Mouse (Mus musculus): ENCODE measurements around the gene Lig4. TPM values are rescaled to one million over a fixed set of nuclear protein-coding genes. Genes with fewer than 3 reads are reported as not detected.

Gene Lig4
- polyA plus RNA-seq, 1 experiment from 2014 or later, result 4.1 TPM

- no peak for TF ChIP-seq CTCF (IDR thresholded peaks at IDR 0.05; ENCODE audit: low read depth)
- Histone ChIP-seq H3K36me3 (ENCODE audit: insufficient read depth, low read length) (no peaks in the 10 kb centered on the region), H3K4me1 (replicated peaks; ENCODE audit: insufficient read depth, low read length) (no peaks in the 10 kb centered on the region), H3K4me3 (replicated peaks; ENCODE audit: low read depth, low read length) (no peak overlapping the region), H3K9me3 (replicated peaks; ENCODE audit: low read length) (no peaks in the 10 kb centered on the region), H3K9ac (ENCODE audit: low read depth, low read length) (no peak overlapping the region), H3K4me2 (ENCODE audit: low read length) (no peak overlapping the region), H3K27me3 (ENCODE audit: insufficient read depth, low read length) (no peaks in the 10 kb centered on the region), H3K27ac (no peak overlapping the region)
- DNase-seq (ENCODE audit: low spot score) (no peak), ATAC-seq (replicated peaks; ENCODE audit: low FRiP score, low read depth) (no peak)
- 70% methylated on average over 7 of the region's 7 CpGs for WGBS
These were observed 41.9 kb downstream of the Lig4 start for GRCm38 (mm10) chr8:9935574-9935973.

- no peak overlapping the region for H3K4me3 ChIP-seq (replicated peaks; ENCODE audit: low read depth, low read length)
- H3K27me3 ChIP-seq (ENCODE audit: insufficient read depth, low read length), result no peaks in the 10 kb centered on the region
- DNase-seq (ENCODE audit: low spot score) (peak; percentile 73), ATAC-seq (replicated peaks; ENCODE audit: low FRiP score, low read depth) (no peak)
- no peaks in the 10 kb centered on the region for H3K36me3 ChIP-seq (ENCODE audit: insufficient read depth, low read length)
- H3K9me3 ChIP-seq (replicated peaks; ENCODE audit: low read length), result no peaks in the 10 kb centered on the region
- no peak overlapping the region for H3K27ac ChIP-seq
- H3K4me1 ChIP-seq (replicated peaks; ENCODE audit: insufficient read depth, low read length), result no peaks in the 10 kb centered on the region
- H3K4me2 ChIP-seq (ENCODE audit: low read length), result no peak overlapping the region
- no peak overlapping the region for H3K9ac ChIP-seq (ENCODE audit: low read depth, low read length)
- TF ChIP-seq CTCF (IDR thresholded peaks at IDR 0.05; ENCODE audit: low read depth), result peak; percentile 91
- 34% methylated on average over 10 of the region's 10 CpGs for WGBS
These were observed 42.5 kb downstream of the Lig4 start for GRCm38 (mm10) chr8:9934891-9935565.

DNA sequence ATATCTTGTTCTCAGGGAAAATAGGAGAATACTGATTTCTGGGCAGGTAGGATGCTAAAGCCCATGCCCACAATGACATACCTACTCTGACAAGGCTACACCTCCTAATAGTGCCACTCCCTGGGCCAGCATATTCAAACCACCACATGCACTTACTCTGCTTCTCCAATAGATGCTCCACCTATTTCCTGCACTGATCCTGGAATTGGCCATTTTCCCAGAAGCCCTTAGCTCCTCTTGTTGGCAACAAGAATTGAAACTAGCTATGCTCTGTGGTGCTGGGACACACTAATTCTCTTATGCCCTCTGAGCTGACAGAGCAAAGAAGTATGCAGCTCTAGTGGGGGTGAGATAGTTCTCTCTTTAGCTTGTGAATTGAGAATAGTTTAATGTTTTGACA, 44.8 kb downstream of the Lig4 start:
- Histone ChIP-seq H3K4me3 (replicated peaks; ENCODE audit: low read depth, low read length) (no peak overlapping the region), H3K27me3 (ENCODE audit: insufficient read depth, low read length) (no peaks in the 10 kb centered on the region), H3K4me2 (ENCODE audit: low read length) (no peak overlapping the region), H3K4me1 (replicated peaks; ENCODE audit: insufficient read depth, low read length) (no peaks in the 10 kb centered on the region), H3K9ac (ENCODE audit: low read depth, low read length) (no peak overlapping the region), H3K27ac (no peak overlapping the region), H3K36me3 (ENCODE audit: insufficient read depth, low read length) (no peaks in the 10 kb centered on the region), H3K9me3 (replicated peaks; ENCODE audit: low read length) (no peaks in the 10 kb centered on the region)
- ATAC-seq (replicated peaks; ENCODE audit: low FRiP score, low read depth) (no peak), DNase-seq (ENCODE audit: low spot score) (no peak)
- TF ChIP-seq CTCF (IDR thresholded peaks at IDR 0.05; ENCODE audit: low read depth), result no peak

DNA sequence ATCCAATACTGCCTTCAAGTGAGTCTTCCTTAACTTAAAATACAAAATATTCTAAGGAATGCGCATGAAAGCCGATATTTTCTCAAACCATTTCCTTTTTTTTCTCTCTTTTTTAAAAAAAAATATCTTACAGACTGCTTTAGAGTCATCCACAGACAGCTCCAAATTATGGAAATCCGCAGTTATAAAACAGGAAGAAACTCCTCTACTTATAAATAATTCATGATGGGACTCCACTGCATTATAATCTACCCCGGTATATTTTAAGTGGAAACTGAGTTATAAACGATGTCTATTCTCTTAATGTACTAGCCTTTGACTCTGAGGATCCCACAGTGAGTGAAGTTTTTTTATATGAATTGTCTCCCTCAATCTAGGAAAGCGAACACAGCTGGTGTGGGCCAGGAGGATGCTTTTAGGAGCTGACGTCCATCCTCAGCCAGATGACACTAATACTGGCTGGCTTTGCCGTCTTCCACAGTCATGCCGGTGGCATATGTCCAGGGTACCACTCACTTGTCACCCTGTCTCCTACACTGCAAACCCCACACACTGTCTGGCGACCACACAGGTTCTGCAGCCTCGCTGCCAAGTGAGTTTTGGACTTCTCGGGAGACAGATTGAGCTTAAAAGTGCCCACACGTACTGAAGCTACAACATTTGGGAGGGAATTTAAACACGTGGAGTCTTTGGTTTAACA, 47.6 kb downstream of the Lig4 start:
- no peak overlapping the region for H3K4me3 ChIP-seq (replicated peaks; ENCODE audit: low read depth, low read length)
- TF ChIP-seq CTCF (IDR thresholded peaks at IDR 0.05; ENCODE audit: low read depth), result no peak
- WGBS, result 78% methylated on average over 14 of the region's 14 CpGs
- ATAC-seq (replicated peaks; ENCODE audit: low FRiP score, low read depth) (no peak), DNase-seq (ENCODE audit: low spot score) (no peak)
- no peaks in the 10 kb centered on the region for H3K27me3 ChIP-seq (ENCODE audit: insufficient read depth, low read length)
- no peaks in the 10 kb centered on the region for H3K9me3 ChIP-seq (replicated peaks; ENCODE audit: low read length)
- H3K9ac ChIP-seq (ENCODE audit: low read depth, low read length), result no peak overlapping the region
- no peaks in the 10 kb centered on the region for H3K36me3 ChIP-seq (ENCODE audit: insufficient read depth, low read length)
- H3K27ac ChIP-seq, result no peak overlapping the region
- H3K4me1 ChIP-seq (replicated peaks; ENCODE audit: insufficient read depth, low read length), result no peaks in the 10 kb centered on the region
- no peak overlapping the region for H3K4me2 ChIP-seq (ENCODE audit: low read length)

Other genes starting within 250 kb of the Lig4 start
- gene Fam155a, start 206.5 kb downstream of the Lig4 start, polyA plus RNA-seq (2015; fragmentation: Nextera tagmentation; extraction: Ambion mirVana), result 0.13 and 0.14 TPM in 2 replicates
- gene Gm10217, start 113.4 kb downstream of the Lig4 start, polyA plus RNA-seq (2015; fragmentation: Nextera tagmentation; extraction: Ambion mirVana), result not detected in 2 replicates
- 16.3 and 18.1 TPM in 2 replicates for gene Abhd13, start within 50 bp of the Lig4 start, polyA plus RNA-seq (2015; fragmentation: Nextera tagmentation; extraction: Ambion mirVana)
- gene Tnfsf13b, start 28.8 kb upstream of the Lig4 start, polyA plus RNA-seq (2015; fragmentation: Nextera tagmentation; extraction: Ambion mirVana), result 7.2 and 8.9 TPM in 2 replicates
- gene Myo16, start 176.2 kb upstream of the Lig4 start, polyA plus RNA-seq (2015; fragmentation: Nextera tagmentation; extraction: Ambion mirVana), result 0.08 and 0.17 TPM in 2 replicates